Mouse (Mus musculus) macrophage (primary cell): Measurements from ENCODE around the gene Nwd2. TPM values are rescaled to one million over a fixed set of nuclear protein-coding genes. Genes with fewer than 3 reads are reported as not detected.

ENCODE experiments used
- H3K27ac ChIP-seq: fragments of 350-480 bp; formaldehyde crosslinking; 2 replicates; pipeline ENCODE4 v1.9.0; 2021
- H3K36me3 ChIP-seq: fragments of 350-480 bp; formaldehyde crosslinking; 2 replicates; pipeline ENCODE4 v1.9.0; 2021; ENCODE audit errors: inconsistent target
- H3K4me3 ChIP-seq: fragments of 350-480 bp; formaldehyde crosslinking; 2 replicates; pipeline ENCODE4 v1.9.0; 2021; ENCODE audit errors: inconsistent target
- H3K79me2 ChIP-seq: fragments of 350-480 bp; formaldehyde crosslinking; 2 replicates; pipeline ENCODE4 v1.9.0; 2021; ENCODE audit errors: inconsistent target
- WGBS: methylation state at CpG from one replicate; pipeline ENCODE4 v1.1.7; 2026; ENCODE audit warnings: inconsistent platforms; ENCODE audit not compliant: missing documents; 5-methylcytosine and 5-hydroxymethylcytosine counted together
- polyA plus RNA-seq: library from polyadenylated mRNA; stranded (reverse); fragments of 250-400 nt; gene quantifications from 3 replicates; pipeline ENCODE4 v1.2.4, GENCODE M21; 2018; ENCODE audit warnings: inconsistent platforms
- total RNA-seq, 78 experiments: library from RNA; depleted of rRNA; stranded (reverse); fragments of 250-400 nt; gene quantifications; 1 replicate in 9 of 78; 2 replicates in 24 of 78; 3 replicates in 43 of 78; 4 replicates in 2 of 78; pipeline ENCODE4 v1.2.4; 2018; ENCODE audit warnings: inconsistent platforms in 56 of 78

The Nwd2 gene
- total RNA-seq (2018; cell fraction: chromatin; rRNA removed): not detected
- total RNA-seq (2018; cell fraction: cytosol; rRNA removed): not detected
- total RNA-seq (2018; cell fraction: nucleus; rRNA removed): not detected
- polyA plus RNA-seq: not detected in 3 replicates

GRCm38 (mm10) chr5:63649070-63649532, at the start of gene Nwd2:
Gene Nwd2, plus strand, starts transcription at chr5:63649102.
- Histone ChIP-seq H3K79me2 (no peaks in the 10 kb centered on the region), H3K4me3 (no peak within 1 kb of the TSS), H3K27ac (no peak within 1 kb of the TSS), H3K36me3 (no peaks in the 10 kb centered on the region)
- 12% methylated on average over 29 of the region's 29 CpGs for WGBS

DNA sequence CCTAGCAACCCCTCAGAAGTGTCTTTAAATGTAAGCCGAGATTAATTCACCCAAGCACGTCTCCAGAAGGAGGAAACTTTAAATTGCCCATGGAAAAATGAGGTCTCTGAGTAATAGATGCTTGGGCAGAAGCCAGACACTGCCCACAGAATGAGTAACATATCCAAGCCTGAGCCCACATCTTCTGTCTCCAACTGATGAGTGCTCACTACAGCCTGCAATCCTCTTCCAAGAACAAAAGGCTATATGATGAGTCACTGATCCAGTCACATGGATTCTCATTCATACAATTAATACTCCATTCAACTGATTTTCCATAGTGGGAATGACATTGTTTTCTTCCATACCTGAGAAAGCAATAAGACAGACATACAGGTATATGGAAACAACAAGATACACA, 41.5 kb upstream of the Nwd2 start:
- Histone ChIP-seq H3K36me3 (no peaks in the 10 kb centered on the region), H3K79me2 (no peaks in the 10 kb centered on the region), H3K4me3 (no peak overlapping the region), H3K27ac (no peak overlapping the region)
- 88% methylated on average over 2 of the region's 2 CpGs for WGBS

GRCm38 (mm10) chr5:63616792-63617668, 31.9 kb upstream of the Nwd2 start:
- H3K27ac ChIP-seq: no peak overlapping the region
- 75% methylated on average over 3 of the region's 3 CpGs for WGBS
- H3K36me3 ChIP-seq: no peaks in the 10 kb centered on the region
- no peaks in the 10 kb centered on the region for H3K79me2 ChIP-seq
- no peak overlapping the region for H3K4me3 ChIP-seq

DNA sequence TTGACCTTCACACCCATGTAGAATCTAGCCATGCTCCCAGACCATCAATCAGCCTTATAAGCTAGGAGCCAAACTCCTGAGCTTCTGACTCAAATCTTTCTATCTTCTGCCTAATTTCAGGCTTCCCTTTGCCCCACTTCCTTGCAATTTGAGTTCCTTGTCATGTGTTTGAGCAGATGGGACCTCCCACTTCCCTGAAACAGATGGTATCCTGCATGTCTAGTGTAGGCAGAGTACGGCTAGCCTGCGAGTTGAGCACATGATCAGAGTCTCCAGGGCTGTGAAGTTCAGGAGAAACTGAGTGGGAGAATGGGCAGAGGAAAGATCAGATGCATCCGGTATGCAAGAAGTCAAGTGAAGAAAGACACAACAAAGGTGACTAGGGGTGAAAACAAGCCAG, 24.8 kb upstream of the Nwd2 start:
- Histone ChIP-seq H3K27ac (no peak overlapping the region), H3K4me3 (no peak overlapping the region), H3K36me3 (no peaks in the 10 kb centered on the region), H3K79me2 (no peaks in the 10 kb centered on the region)
- 74% methylated on average over 3 of the region's 3 CpGs for WGBS

DNA sequence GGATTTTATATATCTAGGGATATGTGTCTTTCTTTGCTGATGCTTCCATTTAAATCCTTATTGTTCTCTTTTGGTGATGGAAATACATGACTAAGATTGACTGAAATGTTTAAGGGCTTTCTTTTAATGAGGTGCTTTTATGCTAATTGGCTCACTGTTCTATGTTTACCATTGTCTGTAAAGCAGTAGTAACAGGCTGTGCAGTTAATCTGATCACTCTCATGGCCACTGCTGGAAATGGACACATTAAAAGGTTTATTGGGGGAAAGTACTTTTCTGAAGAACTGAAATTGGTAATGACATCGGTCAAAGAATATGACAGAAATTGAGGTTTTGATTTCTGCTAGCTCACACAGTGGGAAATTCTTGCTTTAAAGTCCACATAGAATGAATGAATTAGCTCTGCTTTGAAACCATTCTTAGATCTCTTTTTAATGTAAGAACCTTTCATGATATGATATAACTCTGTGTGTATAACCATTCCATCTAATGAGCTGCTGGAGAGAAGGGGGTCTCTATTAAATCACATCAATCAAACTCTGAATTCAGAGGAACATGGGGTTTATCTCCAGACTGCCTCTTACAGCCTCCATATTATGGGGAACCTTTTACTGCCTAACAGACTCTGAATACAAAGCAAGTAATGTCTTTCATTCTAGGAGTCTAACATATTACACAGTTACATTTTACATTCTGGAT, 20.9 kb upstream of the Nwd2 start:
- 82% methylated on average over 1 of the region's 1 CpGs for WGBS
- Histone ChIP-seq H3K4me3 (no peak overlapping the region), H3K79me2 (no peaks in the 10 kb centered on the region), H3K36me3 (no peaks in the 10 kb centered on the region), H3K27ac (no peak overlapping the region)

DNA sequence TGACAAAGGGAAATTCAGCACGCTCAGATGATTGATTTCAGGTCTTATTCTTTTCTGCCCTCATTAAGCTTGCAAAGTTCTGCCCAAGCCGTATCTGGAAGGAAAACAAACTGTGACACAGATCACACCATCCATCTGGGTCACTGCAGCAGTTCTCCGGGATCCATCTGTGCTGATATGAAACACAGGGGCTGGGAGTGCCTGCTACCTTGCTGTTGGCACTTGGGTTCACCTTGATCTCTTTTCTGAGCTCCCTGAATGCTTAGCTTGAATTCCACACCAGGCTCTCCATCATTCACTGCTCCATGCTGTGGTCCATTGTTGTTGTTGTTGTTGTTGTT, 20.4 kb upstream of the Nwd2 start:
- 66% methylated on average over 3 of the region's 3 CpGs for WGBS
- Histone ChIP-seq H3K4me3 (no peak overlapping the region), H3K27ac (no peak overlapping the region), H3K79me2 (no peaks in the 10 kb centered on the region), H3K36me3 (no peaks in the 10 kb centered on the region)

- Histone ChIP-seq H3K27ac (no peak overlapping the region), H3K79me2 (no peaks in the 10 kb centered on the region), H3K36me3 (no peaks in the 10 kb centered on the region), H3K4me3 (no peak overlapping the region)
- WGBS: 68% methylated on average over 2 of the region's 2 CpGs
Measured at GRCm38 (mm10) chr5:63634636-63635035, 14.3 kb upstream of the Nwd2 start.

DNA sequence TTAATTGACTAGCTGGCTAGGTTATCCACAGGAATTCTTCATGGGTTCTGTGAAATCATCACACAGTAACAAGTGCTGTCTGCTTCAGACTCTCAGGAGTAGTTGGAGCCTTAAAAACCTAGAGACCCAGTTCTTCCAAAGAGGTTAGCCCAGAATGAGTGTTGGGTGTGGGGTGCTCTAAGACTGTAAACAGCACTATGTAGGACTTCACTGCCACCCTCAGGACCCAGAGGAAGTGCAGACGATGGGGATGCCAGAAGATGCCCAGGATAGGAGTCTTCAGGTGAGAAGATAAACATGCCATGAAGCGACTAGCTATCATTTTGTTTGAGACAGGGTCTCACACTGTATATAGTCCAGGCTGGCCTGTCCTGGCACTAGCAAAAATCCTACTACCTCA, 715 bp upstream of the Nwd2 start:
- H3K4me3 ChIP-seq: no peak overlapping the region

GRCm38 (mm10) chr5:63649533-63650464, 897 bp downstream of the Nwd2 start:
- 5% methylated on average over 83 of the region's 83 CpGs for WGBS
- no peaks in the 10 kb centered on the region for H3K79me2 ChIP-seq
- H3K27ac ChIP-seq: no peak overlapping the region
- H3K4me3 ChIP-seq: no peak overlapping the region
- no peaks in the 10 kb centered on the region for H3K36me3 ChIP-seq

More for the DNA sequence above, 715 bp upstream of the Nwd2 start:
- Histone ChIP-seq H3K36me3 (no peaks in the 10 kb centered on the region), H3K27ac (no peak overlapping the region), H3K79me2 (no peaks in the 10 kb centered on the region)
- 32% methylated on average over 2 of the region's 2 CpGs for WGBS

DNA sequence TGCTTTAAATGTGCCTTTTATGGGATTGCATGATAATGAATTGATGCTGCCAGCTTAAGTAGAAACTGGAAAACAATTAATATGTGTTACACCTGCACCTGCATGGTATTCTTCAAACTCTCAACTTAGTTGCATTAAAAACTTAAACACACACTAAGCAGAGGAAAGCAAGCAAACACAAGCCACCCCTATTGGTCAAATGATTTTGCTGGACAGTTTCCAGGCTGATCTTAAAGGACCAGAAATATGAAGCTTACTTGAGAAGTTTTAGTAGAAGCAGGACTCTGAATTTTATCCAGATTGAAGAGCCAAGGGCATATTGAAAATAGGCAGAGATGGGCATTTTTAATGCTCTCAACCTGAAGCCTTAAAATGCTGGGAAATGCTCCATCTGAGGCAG, 2.9 kb downstream of the Nwd2 start:
- H3K79me2 ChIP-seq: no peaks in the 10 kb centered on the region
- H3K27ac ChIP-seq: no peak overlapping the region
- H3K36me3 ChIP-seq: no peaks in the 10 kb centered on the region
- no peak overlapping the region for H3K4me3 ChIP-seq

DNA sequence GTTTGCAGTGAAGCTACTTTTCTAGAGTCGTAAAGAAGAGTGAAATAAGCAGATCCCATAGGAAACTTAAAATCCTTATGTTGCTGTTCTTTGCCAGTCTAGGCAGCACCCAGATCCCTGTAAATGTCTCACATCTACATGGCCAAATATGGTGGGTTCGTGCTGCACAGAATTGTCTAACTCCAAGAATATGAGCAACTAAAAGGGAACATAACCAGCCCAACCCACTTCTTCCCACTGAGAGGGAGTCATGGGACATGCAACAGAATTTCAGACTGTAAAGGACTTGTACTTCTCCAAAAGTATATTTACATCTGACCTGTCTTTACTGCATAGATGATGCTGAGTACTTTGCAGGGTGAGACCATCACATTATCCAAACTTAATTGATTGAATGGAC, 3.8 kb downstream of the Nwd2 start:
- no peak overlapping the region for H3K27ac ChIP-seq
- H3K4me3 ChIP-seq: no peak overlapping the region
- WGBS: 88% methylated on average over 2 of the region's 2 CpGs
- no peaks in the 10 kb centered on the region for H3K79me2 ChIP-seq
- H3K36me3 ChIP-seq: no peaks in the 10 kb centered on the region

GRCm38 (mm10) chr5:63666884-63667283, 18.0 kb downstream of the Nwd2 start:
- Histone ChIP-seq H3K4me3 (no peak overlapping the region), H3K36me3 (no peaks in the 10 kb centered on the region), H3K79me2 (no peaks in the 10 kb centered on the region), H3K27ac (no peak overlapping the region)
- 92% methylated on average over 5 of the region's 5 CpGs for WGBS

- Histone ChIP-seq H3K79me2 (no peaks in the 10 kb centered on the region), H3K4me3 (no peak overlapping the region), H3K36me3 (no peaks in the 10 kb centered on the region), H3K27ac (no peak overlapping the region)
- 94% methylated on average over 2 of the region's 2 CpGs for WGBS
Measured at GRCm38 (mm10) chr5:63675934-63676333, 27.0 kb downstream of the Nwd2 start.

DNA sequence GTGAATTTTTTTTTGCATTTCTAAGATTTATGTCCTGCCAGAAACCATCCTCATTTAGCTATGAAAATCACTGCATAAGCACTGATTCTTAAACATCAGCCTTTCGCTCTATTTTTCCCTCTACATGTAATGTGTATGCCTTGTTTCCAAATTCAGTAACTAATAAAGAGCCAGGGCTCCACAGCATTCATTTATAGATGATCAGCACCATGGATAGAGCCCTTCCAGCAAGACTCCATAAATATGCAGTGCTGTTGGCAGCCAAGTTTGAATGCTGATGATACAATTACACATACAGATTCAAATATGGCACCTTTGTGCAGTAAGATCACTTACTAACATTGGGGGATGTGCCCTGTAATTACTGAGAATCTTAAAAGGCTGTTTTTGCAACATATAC, 40.2 kb downstream of the Nwd2 start:
- Histone ChIP-seq H3K36me3 (no peaks in the 10 kb centered on the region), H3K27ac (no peak overlapping the region), H3K4me3 (no peak overlapping the region), H3K79me2 (no peaks in the 10 kb centered on the region)
- WGBS: 100% methylated on average over 1 of the region's 1 CpGs
